ENCODE assay signal across 8 mouse cellular contexts in genomic region chr19:60939954-60940379, GRCm38 (mm10). TPM values are rescaled to one million over a fixed set of nuclear protein-coding genes. Genes with fewer than 3 reads are reported as not detected.
DNase-seq lines count a peak whose midpoint lies in the region; ATAC-seq lines count a peak whose summit lies in the region.

No protein-coding gene starts in this region.

- H3K4me1 ChIP-seq in forebrain, embryonic 15.5 days: no peaks in the 10 kb centered on the region
- no peaks in the 10 kb centered on the region for H3K4me1 ChIP-seq in forebrain, embryonic 11.5 days (replicated peaks; ENCODE audit: control insufficient read depth, insufficient read depth, low read length)
- peaks cover 7% of the 10 kb centered on the region for H3K4me1 ChIP-seq in stomach, embryonic 16.5 days (ENCODE audit: control insufficient read depth, insufficient read depth, low read length)

- 55% methylated on average over 1 of the region's 1 CpGs for WGBS in forebrain, embryonic 15.5 days
- 83% methylated on average over 1 of the region's 1 CpGs for WGBS in forebrain, embryonic 11.5 days
- 36% methylated on average over 1 of the region's 1 CpGs for WGBS in stomach, embryonic 16.5 days

- no peaks in the 10 kb centered on the region for H3K9me3 ChIP-seq in forebrain, embryonic 15.5 days
- H3K9me3 ChIP-seq in forebrain, embryonic 11.5 days (ENCODE audit: control insufficient read depth, low read length): no peaks in the 10 kb centered on the region
- H3K9me3 ChIP-seq in stomach, embryonic 16.5 days (replicated peaks; ENCODE audit: control insufficient read depth, low read length): no peaks in the 10 kb centered on the region

- no peak overlapping the region for H3K9ac ChIP-seq in forebrain, embryonic 15.5 days (replicated peaks)
- H3K9ac ChIP-seq in forebrain, embryonic 11.5 days (ENCODE audit: low read length): no peak overlapping the region
- H3K9ac ChIP-seq in stomach, embryonic 16.5 days (ENCODE audit: low read length): no peak overlapping the region

- H3K27me3 ChIP-seq in forebrain, embryonic 15.5 days: no peaks in the 10 kb centered on the region
- no peaks in the 10 kb centered on the region for H3K27me3 ChIP-seq in forebrain, embryonic 11.5 days (ENCODE audit: control insufficient read depth, insufficient read depth, low read length)
- no peaks in the 10 kb centered on the region for H3K27me3 ChIP-seq in stomach, embryonic 16.5 days (ENCODE audit: control insufficient read depth, insufficient read depth, low read length)

- no peak overlapping the region for H3K27ac ChIP-seq in forebrain, embryonic 15.5 days (replicated peaks)
- H3K27ac ChIP-seq in forebrain, embryonic 11.5 days (ENCODE audit: low read depth, low read length): no peak overlapping the region
- peak overlapping the region; percentile 38; the same call in 1 of the 2 replicates for H3K27ac ChIP-seq in stomach, embryonic 16.5 days (ENCODE audit: low read length)

- no peak for DNase-seq in forebrain, embryonic 11.5 days (ENCODE audit: low spot score)
- DNase-seq in urinary bladder, postnatal 14 days (ENCODE audit: low spot score): peak; percentile 16
- no peak for DNase-seq in urinary bladder, adult 2 months (ENCODE audit: low spot score)
- peak; percentile 53 for DNase-seq in kidney, adult 9 months
- no peak for DNase-seq in layer of hippocampus, postnatal 25 days (ENCODE audit: extremely low spot score in 1 of 2, low spot score in 1 of 2)
- DNase-seq in cerebellum, postnatal 10 days: no peak

- H3K4me3 ChIP-seq in forebrain, embryonic 15.5 days: no peak overlapping the region
- H3K4me3 ChIP-seq in forebrain, embryonic 11.5 days (ENCODE audit: low read depth, low read length): no peak overlapping the region
- H3K4me3 ChIP-seq in stomach, embryonic 16.5 days (replicated peaks; ENCODE audit: low read length): no peak overlapping the region

- no peaks in the 10 kb centered on the region for H3K36me3 ChIP-seq in forebrain, embryonic 15.5 days
- H3K36me3 ChIP-seq in forebrain, embryonic 11.5 days (ENCODE audit: control insufficient read depth, insufficient read depth, low read length): no peaks in the 10 kb centered on the region
- H3K36me3 ChIP-seq in stomach, embryonic 16.5 days (ENCODE audit: control insufficient read depth, insufficient read depth, low read length): no peaks in the 10 kb centered on the region

- no peak overlapping the region for H3K4me2 ChIP-seq in forebrain, embryonic 15.5 days (replicated peaks)
- H3K4me2 ChIP-seq in forebrain, embryonic 11.5 days (ENCODE audit: low read depth, low read length, severe bottlenecking): no peak overlapping the region
- H3K4me2 ChIP-seq in stomach, embryonic 16.5 days (ENCODE audit: low read depth, low read length): no peak overlapping the region

- peak; percentile 43; the same call in 1 of the 2 replicates for ATAC-seq in forebrain, embryonic 15.5 days (replicated peaks)
- ATAC-seq in forebrain, embryonic 11.5 days (replicated peaks; ENCODE audit: low FRiP score): no peak
- no peak for ATAC-seq in stomach, embryonic 16.5 days (ENCODE audit: insufficient read depth, low FRiP score)

RNA-seq across cellular contexts. Expression of gene Grk5, which starts 50.4 kb away (rescaled TPM):
- polyA plus RNA-seq in forebrain, embryonic 15.5 days (2015; fragmentation: Nextera tagmentation; extraction: Ambion mirVana): 2.1 and 2.7 TPM in 2 replicates
- polyA plus RNA-seq in forebrain, embryonic 11.5 days (2014; fragmentation: Nextera tagmentation; extraction: Ambion mirVana): 2.6 and 2.8 TPM in 2 replicates
- polyA plus RNA-seq in urinary bladder, adult 2 months (2012; rRNA removed): 6.4 and 7.1 TPM in 2 replicates
- 2.5 and 3.4 TPM in 2 replicates for polyA plus RNA-seq in stomach, embryonic 16.5 days (2015; fragmentation: Nextera tagmentation; extraction: Ambion mirVana)
- 10 to 100 TPM in 1 of 2 experiments, 1 to 10 TPM in 1; 8.2 to 10.4 TPM for total RNA-seq in layer of hippocampus, postnatal 25 days (2021)

Comparison
In these comparisons a context has a peak if more than half of its experiments do, and no peak if none do; other contexts are left out.
1. DNase-seq: peak in urinary bladder, postnatal 14 days (single experiment) and kidney, adult 9 months (single experiment); none in forebrain, embryonic 11.5 days (single experiment), urinary bladder, adult 2 months (single experiment), layer of hippocampus, postnatal 25 days (0 of 2) and cerebellum, postnatal 10 days (0 of 2).